Mouse (Mus musculus) urinary bladder, postnatal 14 days (tissue): ENCODE measurements at regions not wholly inside any gene's neighbourhood (a gene's known extent, or its start where the extent isn't known, plus 50 kb on each side); places are given as distances from the start of the nearest gene placed in this dataset.
A peak's percentile ranks its signal among the peaks of the same experiment; 100 is the strongest.

Source experiments
- DNase-seq: peaks from one replicate; pipeline ENCODE4 v3.0.0; 2021; ENCODE audit warnings: low spot score

DNA sequence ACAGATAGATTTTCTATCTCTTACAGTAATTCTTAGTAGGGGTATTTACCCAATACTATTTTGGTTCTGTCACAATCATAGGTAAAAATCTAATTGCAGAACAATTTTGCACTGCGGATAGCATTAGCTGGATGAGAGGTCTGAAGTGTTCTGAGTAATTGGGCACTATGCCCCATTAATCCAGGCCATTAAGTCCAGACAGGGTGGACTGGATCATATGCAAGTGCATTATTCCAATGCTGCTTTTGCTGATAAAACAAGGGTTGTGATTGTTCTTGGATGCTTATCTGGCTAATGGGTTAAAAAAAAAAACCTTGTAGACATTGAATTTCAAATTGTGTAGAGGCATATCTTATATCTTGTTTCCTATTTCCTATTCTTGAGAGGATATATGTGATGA, 1732.6 kb upstream of the Gm6569 start:
- DNase-seq, result no peak

DNA sequence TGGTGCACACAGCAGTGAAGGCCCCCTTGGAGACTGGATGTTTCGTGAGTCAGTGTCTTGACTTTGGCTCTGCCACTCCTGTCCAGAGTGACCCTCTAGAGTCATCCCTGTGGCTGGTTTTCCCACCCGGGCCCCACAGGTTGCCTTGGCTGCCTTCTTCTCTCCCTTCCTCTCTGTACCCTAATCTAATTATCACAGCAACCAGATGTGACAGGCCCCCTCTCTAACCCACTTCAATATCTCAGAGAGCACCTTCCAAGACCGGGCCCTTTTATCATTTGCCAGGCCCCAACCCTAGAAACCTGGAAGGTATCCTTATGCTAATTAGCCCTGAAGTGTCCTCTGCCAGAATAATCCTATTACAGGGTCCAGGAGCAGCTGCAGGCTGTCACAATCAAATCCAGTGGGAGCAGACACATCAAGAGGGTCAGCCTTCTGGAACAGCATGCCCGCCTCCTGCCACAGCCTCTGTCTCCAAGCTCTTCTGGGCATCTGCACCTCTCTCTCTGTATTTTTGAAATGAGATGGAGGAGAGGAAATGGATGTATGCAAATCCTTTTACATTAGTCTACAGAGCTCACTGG, 1728.4 kb upstream of the Gm6569 start:
- DNase-seq, result no peak

DNA sequence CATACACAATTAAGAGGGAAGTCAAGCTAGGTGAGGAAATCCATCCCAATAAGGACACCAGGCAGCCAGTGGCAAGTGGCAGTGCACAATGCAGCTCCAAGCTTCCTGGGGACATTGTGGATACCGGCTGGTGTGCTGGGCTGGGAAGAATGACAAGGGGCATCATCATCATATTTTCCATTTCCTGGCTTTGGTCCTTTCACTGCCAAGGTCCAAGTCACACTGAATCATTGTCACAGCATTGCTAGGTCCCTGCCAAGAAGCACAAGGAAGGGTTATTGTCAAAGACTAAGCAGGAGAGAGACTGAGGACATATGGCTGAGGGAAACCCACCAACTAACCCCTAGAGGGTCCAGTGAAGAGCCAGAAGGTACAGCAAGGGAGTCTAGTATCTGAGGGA, 1723.8 kb upstream of the Gm6569 start:
- DNase-seq, result no peak

DNA sequence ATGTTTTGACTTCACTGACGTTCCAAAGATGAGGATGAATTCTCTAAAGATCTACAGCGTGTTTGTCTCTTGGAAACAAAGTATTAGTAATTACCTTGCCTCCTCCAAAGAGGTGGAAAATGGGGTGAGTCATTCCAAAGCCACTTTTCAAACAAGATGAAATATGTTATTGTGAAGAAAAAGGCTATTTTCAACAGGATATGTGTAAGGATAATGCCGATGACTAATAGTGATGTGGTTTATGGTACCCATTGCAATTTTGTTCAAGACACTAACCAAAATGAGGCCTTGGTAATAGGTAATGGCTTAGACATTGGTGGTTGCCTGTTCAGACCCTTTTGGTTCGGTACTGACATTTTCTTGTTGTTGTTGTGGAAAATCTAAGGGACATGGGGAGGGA, 1717.6 kb upstream of the Gm6569 start:
- DNase-seq, result no peak

DNA sequence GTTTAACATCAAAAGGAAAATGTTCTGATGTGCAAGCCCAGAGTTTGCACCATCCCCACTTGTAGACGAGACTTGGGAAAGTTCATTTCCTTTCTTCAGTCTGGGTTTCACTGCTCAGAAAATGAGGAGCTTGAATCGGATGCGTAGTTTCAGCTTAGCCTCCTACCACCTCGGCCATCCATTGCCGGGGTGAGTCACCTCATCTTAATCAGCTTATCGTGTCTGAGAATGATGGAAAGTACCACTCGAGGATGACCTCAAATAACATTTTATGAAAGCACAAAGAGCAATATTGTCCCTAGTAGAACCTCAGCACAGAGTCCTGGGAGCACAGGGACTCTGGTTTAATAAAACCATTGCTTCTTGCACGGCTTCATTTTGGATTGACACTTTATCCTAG, 1700.1 kb upstream of the Gm6569 start:
- DNase-seq, result no peak

DNA sequence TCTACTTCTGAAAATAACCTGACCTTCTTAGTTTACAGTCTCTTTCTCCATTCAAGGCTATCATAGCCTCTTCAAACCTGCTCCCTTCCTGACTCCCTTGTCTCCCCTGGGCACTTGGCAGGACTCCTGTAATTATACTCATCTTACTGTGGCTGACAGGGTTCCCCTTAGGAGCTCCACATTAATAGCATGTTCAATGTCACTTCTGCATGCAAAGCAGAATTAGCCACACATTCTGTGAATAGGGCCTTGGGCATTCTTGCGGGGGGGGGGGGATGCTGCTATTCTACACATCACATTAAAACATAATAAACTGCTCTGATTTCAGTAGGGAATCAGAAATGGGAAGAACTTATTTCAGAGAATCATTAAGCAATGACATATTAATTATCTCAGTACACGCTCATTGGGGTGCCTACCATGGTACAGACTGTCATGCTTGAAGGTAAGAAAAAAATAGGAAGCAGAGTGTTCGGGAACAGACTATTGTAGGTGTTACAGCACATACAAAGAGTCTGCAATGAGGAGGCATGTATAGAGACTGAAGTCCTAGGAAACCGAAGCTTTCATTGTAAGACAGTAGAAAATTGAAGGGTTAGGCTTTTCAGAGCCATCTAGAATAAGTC, 1698.3 kb upstream of the Gm6569 start:
- DNase-seq, result no peak

DNA sequence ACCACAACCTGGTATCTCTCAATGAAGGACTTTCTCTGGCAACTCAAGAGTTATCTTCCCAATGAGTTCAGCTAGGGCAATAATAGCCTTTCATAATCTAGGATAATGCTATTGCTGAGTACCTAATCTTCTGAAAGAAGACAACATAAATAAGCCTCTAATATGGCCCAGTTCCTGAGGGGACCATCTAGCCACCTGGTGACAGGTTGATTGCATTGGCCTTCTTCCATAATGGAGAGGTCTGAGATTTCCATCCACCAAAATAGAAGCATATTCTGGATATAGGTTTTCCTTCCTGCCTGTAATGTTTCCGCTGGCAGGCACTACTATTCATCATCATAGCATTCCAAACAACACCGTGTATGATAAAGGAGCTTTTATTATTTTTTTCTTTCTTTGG, 1694.2 kb upstream of the Gm6569 start:
- no peak for DNase-seq

DNA sequence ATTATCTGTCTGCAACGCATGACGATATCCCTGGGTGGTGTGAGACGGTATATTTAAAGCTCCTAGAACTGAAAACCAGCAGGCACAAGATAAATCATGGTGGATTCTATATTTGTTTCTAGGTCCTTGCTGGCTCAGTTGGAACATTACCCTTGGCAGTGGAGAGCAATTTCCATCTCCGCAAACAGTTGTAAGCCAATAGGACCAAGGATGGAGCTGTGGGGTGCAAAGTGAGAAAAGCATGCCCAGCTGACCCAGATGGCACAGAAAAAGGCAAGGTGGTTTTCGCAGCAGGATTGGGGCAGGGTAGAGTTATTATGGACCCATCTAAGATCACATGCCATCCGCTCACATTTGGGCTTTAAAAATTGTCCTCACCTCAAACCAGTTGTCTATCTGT, 1683.8 kb upstream of the Gm6569 start:
- DNase-seq, result no peak

DNA sequence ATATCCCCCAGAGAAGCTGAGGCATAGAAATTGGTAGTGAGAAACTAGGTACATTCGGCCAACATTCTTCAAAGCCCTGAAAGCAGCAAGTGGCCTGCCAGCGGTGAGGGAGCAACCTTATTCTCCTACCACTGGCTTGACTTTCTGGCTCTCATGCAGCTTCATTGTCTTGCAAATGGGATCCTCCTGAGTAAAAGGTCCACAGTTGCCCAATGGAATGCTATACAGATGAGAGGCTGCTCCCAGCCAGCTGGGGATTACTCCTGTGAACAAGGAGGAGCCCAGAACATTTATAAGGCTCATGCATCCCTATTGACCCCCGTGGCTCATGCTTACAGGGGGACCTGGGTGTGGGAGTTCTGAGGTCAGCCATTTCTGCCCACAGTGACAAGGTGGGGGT, 1675.9 kb upstream of the Gm6569 start:
- no peak for DNase-seq

DNA sequence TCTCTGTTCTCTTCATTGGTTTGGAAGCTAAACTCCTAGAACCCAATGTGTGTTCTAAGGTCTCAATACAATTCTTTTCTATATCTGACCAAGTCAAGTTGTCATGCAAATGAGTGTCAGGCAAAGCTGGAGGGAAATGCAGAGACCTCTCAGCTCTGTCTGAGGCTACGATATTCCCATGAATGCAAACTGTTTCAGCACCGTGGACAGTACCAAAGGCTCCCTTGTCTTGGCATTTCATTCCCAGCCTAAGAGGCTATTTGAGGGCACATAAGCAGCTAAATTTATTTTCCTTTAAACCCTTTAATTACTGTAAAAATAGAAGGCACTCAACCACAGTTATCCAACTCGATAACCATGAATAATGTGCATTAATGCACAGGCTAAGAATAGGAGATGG, 1633.5 kb upstream of the Gm6569 start:
- peak; percentile 3 for DNase-seq

DNA sequence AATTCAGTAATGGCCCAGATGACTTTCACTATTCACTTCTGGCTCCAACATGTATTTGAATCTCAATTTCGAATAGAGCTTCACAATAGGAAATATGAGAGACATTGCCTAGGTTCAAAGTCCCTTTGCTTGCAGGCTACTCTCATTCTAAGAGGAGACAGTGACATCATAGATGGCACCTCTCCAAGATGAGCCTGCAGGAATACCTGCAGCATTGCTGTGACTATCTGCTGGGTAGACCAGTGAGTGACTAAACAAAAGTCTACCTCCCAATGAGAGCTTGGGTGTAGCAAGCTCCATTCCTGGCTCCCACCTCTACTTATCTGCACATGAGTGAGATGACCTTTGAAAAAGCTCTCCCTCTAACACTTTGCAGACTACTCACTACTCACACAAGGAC, 1632.6 kb upstream of the Gm6569 start:
- DNase-seq, result no peak

DNA sequence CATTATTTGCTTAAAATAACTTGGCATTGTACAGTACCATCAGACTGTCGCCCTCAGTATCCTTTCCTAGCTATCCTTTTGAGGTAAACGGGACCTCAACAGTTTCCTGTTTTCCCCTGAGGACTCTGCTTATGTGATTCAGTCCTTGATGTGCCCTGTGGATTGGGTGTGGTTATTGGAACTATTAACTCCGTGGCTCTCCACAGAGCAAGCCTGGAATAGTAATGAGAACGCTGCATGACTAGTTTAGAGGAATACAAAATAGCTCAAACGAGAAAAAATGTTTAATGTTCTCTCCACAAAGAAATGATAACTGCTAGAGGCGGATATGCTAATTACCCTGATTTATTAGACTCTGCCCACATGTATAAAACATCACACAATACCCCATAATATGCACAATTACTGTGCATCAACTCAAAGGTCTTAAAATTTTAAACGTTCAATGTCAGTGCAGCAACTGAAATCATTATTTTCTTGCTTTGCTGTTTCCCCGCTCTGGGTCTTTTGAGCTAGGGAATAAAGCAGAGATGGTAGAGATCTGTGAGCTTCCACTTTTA, 1629.0 kb upstream of the Gm6569 start:
- no peak for DNase-seq

DNA sequence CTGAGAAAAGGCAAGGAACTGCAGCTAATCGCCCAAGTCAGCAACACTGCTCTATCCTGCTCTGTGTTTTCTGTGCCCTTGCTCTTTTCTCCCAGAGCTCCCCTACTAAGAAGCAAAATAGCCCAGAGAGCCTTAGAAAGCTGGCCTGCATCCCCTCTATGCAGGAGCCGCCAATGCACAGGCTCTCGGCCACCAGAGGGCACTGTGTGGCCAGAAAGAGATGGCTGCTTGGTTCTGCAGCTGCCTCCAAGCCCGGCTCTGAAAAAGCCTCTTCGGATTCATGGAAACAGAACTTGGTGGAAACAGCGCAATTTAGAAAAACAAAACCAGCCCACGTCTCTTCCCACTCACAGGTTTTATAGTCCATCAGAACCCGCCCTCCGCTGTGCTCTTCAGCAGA, 1628.4 kb upstream of the Gm6569 start:
- DNase-seq, result peak; percentile 53

DNA sequence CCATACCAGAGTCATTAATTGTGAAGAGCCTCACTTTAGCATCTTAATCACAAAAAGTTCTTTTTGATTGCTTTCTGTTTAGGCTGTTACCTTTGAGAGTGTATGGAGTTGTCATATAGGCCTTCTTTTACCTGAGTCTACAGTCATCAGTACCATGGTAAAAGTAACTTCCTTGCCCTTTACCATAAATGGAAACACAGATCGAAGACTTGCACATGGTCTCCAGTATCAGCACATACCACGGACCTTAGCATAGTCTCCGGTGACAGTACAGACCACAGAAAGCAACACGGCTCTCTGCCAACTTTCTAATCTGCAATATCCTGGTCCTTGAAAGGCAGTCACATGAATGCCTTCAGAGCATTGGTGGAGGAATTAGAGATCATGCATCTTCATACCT, 1626.8 kb upstream of the Gm6569 start:
- no peak for DNase-seq

DNA sequence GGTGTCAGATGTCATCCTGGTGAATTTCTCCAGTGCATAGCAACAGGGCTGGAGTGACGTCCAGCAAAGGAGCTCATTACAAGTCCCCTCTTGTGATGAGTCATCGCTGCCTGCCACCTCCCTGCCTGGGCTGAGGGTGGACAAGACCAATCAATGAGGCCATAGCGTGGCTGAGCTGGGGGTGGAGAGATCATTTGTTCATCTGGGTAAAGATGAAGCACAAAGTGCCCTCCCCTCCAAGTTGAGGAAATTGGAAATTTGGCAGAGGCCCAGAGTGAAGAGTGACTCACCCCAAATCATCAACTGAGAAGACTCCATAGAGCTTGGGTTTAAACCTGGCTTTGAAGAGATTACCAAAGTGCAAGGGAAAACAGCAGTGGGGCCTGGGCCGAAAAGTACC, 1626.3 kb upstream of the Gm6569 start:
- no peak for DNase-seq

DNA sequence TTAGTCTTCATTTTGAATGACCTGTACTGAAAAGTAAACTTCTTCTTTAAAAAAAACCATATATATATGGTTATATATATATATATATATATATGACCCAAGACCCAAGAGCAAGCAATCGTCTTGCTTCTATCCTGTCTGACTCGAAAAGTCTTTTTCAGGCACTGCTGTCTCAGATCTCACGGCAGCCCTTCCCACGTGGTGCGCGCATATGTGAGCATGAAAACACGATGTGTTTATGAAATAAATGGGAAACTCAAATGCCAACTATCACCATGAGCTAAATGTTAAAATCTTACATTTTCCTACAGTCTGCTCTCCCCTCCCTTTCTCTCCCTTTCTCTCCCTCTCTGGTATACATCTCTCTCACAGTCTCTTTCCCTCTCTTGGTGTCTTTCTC, 1625.4 kb upstream of the Gm6569 start:
- no peak for DNase-seq

DNA sequence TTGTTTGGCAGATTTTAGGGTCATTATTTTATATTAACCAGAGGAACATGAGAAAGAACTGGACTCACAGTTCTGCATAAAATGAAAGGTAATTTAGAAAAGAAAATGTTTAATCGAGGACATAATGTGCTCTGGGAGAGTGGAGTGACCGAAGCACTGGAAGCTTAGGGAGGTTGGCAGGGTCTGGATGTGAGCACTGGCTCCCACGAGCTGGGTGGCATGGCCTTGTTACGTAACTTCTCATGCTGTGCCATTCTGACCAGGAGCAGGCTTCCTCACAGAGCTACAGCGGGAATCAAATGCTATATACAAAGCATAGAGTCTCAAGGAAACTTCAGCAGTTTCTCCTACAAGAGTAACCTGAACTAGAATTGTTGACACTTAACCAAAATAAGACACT, 1616.6 kb upstream of the Gm6569 start:
- DNase-seq, result no peak

DNA sequence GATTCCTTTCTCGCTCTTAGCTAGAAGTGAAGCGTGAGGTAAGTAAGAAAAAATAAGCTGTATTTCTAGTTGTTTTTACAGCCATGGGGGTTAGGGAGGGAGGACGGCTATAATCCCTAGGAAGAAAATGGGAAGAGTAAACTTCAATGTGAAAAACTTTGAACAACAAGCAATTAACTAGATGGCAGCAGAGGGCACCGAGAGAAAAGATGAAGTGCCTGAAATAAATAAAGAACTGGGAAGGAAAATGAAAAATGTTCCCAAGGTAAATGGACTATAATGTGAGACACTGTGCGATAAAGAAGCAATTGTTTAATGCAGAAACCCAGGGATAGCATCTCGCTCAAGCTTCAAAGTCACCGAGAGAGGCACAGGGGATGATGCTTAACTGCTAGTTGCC, 1614.4 kb upstream of the Gm6569 start:
- no peak for DNase-seq

DNA sequence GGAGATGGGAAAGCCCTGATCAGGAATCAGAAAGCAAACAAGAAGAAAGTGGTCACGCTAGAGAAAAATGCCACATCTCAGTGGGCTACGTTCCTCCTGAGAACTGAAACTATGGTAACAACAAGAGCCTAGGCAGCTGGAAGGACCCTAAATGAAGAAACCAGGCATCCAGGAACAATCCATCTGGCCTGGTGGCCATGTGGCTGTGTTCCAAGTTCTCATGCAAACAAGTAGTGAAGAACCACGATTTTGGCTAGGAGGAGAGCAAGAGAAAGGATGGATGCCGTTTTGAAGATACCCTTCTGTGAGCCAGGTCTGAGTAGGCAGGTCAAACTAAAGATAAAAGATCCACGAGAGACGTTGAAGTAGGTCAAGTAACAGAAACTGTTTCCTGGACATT, 1613.6 kb upstream of the Gm6569 start:
- no peak for DNase-seq

DNA sequence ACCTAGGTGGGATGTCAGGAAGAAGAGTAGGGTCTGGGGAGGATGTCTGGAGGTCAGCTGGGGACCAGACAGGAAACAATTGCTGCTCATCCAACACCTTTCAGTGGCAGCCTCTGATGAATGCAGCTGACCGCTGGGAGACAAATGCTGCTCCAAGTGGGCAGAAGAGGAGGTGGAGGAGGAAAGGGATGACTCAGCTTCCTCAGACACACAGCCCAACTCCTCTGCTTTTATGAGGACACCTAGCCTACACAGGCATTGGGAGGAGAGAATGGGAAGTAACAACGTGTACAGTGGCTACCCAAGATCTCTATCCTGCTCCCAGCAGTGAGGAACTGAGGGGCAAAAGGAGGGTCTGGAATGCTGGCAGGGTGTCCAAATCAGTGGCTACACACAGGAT, 1602.0 kb upstream of the Gm6569 start:
- no peak for DNase-seq

DNA sequence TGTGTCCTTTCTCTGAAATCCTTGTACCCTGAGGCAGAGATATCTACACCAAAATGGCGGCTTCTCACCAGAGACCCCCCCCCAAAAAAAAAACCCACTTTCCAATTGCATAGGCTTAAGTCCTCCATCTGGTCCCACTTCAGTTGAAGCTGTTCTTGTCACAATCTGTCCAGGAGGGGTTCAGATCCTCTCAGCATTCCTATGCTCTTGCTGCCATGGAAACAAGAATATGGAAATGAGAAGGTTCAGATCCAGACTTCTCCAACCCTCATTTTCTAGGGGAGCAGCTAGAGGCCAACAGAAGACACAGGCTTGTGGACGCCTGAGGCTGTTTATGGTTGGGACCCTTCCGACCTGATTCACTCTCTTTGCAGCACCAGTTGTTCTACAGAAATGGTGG, 1569.7 kb upstream of the Gm6569 start:
- no peak for DNase-seq

DNA sequence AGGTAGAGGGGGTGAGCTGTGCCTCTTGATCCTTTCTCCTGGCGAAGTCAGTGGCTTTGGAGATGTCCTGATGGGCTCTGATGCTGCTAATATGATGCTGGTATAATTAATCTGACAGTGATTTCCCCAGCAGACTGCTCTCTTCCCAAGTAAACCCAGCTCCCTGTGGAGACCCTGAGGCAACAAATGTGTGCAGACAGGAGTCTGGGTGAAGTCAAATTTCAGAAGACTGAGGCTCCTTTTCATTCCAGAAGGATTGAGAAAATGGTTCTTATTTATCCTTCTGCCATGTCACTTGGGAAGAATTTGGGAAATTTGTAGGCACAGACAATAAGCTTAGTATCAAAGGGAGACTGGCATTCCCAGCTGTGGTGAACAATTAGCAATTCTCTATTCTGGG, 1550.5 kb upstream of the Gm6569 start:
- DNase-seq, result no peak

DNA sequence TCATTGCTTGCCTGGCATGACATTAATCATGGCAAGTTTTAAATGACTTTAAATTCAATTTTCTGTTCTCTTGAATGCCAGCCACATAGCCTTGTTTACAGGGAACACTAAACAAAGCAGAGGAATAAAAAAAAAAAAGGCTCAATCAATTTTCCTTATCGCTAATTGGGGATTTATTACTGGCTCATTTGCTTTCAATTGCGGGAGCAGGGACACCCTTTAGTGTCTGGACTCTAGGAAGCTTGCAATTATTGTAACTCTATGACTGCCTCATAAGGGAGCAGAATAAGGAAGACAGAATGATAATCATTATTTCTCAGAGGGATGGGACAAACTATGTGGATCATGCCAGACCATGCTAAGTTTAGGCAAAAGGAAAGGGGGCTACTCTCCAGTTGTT, 1537.7 kb upstream of the Gm6569 start:
- DNase-seq, result no peak

DNA sequence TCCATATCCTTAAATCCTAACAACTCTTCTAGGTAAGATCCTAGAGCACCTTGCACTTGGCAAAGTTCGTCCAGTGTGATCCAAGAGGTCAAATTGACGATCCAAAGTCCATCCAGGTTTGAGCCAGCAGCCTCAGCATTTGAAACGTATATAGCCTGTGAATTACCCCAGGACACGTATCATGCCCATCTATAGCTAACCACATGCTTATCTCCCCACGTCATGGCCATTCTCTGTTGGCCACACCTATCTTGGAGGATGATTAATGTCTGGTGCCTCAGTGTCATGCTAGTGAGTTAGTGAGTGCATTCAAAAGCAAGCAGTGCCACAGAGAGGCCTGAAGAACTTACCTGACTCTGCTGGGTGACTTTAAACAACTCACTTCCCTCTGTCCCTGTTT, 1521.9 kb upstream of the Gm6569 start:
- no peak for DNase-seq
